Mouse (Mus musculus) Muller cell, postnatal 12 days (primary cell): ENCODE data around the gene Edar.

Experiments used
- DNase-seq: peaks from one replicate; pipeline ENCODE4 v3.0.0-alpha.2; 2015; ENCODE audit errors: inconsistent ontology term

Edar gene

DNA sequence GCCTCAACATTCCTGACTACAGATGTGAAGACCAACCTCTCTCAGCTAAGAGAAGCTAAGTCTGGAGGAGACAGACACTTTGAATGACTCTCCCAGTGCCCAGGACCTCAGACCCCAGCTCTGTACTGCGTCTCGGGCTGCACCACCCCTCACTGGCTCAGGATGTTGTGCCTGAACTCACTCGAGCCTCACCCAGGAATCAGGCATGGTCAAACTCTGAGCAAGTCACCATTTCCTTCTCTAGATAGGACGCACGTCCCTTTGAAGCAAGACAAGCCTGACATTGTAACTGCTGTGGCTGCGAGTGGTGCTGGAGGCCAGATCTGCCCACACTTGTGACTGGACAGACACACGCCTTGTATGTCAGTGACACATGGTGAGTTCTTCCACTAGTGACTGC lies 73.5 kb downstream of the Edar start:
- DNase-seq, result no peak

DNA sequence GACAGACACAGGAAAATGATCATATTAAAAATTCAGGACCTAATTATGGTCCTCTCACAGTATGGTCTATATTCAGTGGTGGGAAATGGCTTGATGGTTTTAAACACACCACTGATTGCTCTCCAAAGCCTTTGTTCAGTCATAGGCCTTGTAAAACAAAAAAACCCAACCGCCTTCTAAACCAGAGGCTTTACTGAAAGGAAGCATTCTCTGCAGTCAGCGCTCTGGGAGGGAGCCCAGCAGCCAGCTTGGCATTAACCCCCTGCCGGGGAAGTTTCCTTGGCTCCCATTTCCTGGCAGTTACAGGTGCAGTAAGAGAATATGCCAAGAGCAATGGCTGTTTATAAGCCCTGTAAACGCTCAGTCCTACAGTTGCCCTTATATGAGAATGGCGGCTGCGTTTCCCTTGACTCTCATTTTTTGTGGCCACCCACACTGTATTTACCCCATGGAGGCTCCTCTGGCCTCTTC lies 74.0 kb downstream of the Edar start:
- DNase-seq, result peak; percentile 64

DNA sequence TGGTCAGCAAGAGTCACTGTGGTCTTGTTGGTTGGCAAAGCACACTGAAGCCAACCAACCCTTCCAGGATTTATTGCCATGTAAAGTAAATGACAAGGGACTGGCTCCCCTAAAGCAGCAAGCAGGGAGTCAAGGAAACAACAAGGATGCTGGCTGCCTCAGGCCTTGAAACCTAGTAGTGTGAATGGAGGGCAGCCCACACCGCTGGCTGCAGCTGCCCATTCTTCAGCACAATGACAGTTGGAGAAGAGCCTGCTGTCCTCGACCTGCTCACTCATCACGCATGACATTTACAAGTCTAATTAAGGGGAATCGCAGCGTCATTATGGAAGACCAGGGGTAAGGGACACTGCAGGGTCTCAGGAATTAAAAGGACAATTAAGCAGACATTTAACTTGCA lies 74.5 kb downstream of the Edar start:
- DNase-seq, result peak; percentile 40

DNA sequence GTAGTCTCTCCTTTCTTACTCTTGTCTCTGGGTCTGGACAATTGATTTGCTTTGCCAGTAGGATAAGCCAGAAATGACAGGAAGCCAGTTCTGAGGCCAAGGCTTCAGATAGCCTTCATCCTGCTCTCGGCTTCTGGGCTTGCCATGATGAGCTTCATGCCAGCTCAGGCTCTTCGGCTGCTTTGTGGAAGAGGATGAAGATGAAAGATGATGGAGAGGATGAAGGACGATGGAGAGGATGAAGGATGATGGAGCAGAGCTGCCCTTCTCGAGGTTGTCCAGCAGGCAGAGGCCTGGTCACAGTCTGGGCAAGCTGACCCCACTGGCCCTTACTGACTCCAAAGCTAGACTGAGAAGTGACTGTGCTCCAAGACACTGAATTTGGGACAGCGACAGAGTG lies 75.3 kb downstream of the Edar start:
- DNase-seq, result no peak

DNA sequence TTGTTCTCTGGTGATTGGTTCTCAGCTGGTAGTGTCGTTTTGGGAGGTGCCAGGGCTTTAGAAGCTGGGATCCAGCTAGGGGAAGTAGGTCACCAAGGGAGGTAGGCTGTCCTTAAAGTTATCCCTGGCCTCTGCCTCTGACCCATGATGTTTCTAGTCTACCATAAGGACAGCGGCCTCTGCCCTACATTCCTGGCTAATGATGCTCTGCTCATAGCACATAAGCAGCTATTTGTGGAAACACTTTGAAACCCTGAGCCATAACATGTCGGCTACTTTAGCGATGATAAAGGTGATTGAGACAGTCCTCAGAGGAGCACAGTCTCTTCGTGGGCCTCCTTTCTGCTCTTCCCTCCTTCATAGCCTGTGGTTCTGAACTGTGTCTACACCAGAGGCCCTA lies 79.6 kb downstream of the Edar start:
- no peak for DNase-seq

DNA sequence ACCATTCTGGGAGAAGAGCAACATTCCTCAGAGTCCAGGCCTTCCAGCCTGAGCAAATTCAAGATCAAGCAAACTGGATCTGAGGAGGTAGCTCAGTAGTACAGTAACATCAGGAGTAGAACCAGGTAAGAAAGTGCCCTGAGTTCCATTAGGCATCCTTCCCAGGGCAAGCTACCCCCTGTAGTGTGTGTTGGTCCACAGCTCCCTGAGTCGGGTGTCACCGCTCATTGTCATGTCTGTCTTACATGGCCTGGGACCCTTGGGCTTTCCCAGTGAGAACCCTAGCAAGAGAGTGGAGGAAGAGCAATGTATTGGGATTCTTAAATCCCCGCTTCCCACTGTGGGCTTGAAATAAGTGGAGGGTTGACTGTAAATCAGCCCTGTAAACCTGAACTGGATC lies 80.3 kb downstream of the Edar start:
- DNase-seq, result no peak

DNA sequence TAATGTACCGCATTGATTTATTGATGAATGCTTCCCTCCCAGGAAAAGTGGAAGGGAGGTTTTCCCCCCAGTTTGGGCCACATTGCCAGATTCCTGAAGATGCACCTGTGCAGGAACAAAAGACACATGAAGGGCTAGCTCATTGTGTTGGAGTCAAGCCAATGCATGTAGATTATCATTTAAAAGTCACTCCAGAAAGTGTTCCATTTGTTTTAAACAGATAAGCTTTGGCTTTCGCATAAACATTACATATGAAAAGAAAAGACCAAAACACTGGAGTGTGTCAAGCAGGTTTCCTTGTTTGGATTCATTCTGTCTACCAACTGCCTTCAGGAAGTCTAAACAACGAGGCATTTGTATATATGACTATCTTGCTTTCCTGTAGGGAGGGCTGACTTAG lies 81.0 kb downstream of the Edar start:
- DNase-seq, result no peak

DNA sequence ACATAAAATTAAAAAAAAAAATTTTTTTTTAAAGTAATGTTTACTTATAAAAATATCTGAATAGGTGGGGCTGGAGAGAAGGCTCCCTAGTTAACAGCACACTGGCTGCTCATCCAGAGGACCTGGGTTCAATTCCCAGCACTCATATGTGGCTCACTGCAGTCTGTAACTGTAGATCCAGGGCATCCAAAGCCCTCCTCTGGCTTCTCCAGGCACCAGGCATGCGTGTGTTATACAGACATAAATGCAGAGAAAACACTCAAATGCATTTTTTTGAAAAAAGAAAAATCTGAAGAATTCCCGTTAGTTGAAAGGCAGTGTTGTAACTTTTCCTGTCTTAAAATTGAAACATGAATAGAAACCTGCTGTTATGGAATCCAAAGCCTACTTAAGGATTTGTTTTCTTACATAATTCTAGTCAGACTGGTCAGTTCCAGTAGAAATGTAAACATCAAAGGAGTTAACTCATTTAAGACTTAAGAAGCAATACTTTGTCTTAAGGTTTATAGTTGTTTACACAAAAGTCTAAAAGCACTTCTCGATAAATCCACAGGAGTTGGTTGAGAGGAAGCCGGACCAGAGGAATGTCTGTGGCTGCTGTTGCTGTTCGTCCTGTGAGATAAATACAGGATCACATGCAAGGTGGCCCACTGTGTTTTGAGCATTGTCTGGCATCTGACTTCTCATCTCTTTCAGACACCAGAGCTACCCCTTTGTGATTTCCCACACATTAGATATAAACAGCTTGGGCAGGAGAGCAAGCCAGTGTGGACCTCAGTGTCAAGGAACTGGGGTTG lies 89.8 kb downstream of the Edar start:
- peak; percentile 16 for DNase-seq

DNA sequence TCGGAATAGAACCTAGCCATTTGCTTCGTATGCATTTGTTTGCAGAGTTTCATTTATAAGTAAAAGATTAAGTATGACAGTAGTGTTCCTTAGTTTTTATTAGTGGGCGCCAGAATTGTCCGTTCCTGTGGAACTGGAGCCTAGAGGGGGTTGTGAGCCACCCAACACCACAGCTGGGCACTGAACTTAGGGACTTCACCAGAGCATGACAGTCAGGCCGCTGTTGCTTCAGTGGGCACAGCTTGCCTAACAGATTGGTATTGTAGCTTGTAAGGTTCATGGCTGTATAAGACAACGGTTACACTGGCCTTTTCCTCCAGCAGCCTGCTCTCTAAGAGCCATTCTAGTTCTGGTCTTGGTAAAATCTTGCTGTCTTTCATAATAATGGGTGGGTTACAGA lies 114.9 kb downstream of the Edar start:
- DNase-seq, result no peak

DNA sequence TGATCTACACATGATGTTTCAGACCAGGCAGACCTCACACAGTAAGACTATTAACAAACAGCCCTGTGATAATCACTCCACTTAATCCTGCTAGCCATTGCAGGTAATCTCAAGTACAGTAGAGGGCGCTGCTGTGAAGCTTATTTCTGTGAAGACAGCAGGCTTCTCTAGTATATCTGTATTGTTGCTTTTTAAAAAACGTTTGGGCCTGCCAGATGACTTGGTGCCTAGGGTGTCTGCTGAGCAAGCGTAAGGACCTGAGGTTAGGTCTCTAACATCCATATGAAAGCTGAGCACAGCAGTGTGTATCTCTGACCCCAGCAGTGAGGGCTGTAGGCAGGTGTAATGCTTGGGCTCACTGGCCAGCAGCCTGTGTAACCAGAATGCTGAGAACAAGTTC lies 115.6 kb downstream of the Edar start:
- peak; percentile 35 for DNase-seq

DNA sequence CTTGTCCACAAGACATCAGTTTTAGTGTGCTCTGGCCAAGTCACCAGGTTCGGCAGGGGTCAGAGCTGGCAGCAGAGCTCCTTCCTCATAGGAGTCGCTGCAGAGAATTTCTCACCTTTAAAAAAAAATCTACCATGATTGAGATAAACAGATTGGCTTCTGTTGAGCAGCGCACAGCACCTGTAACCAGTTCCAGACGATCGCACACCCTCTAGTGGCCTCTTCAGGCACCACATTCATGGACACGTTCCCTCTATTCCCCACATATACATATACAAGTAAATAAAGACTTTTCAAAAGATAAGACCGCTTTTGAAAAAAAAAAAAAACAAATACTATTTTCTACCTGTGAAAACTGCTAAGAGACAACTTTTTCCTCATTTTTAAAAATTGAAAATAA lies 116.4 kb downstream of the Edar start:
- no peak for DNase-seq

DNA sequence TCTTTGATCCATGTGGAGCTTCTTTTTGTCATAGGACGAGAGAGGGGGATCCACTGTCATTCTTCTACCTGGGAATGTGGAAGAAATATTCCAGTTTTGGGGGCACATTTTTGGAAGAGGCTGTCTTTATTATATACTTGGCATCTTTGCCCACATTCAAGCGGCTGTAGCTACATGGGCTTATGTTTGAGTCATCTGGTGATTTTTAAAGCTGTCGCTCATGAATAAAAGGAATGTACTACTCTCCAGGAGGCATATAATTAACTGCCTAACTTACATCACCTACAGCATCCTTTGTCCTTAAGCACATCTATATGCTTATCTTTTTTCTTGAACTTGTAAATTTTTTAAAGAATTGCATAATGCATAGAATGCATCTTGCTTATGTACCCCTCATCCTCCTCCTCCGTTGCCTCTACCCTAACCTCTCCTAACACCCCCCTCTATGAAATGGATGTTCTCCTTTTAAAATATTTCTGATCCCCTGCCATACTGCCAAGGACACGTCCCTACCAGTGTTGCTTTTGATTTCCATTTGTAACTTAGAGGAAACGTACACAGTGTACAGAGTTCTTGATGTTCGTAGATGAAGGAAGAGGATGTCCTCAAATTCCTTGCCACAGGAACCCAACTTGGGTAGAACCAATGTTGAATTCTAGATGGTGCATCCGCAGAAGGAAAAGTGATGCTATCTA lies 120.6 kb downstream of the Edar start:
- DNase-seq, result no peak
